Mouse (Mus musculus): ENCODE data around the gene Rhebl1. TPM values are rescaled to one million over a fixed set of nuclear protein-coding genes. Genes with fewer than 3 reads are reported as not detected.
"Not testable (repeated sequence)": the region's sequence is repeated elsewhere in the genome, so short reads cannot be mapped to it uniquely, and the experiment has no call there.

Rhebl1 gene
- polyA plus RNA-seq, 1 experiment from 2014 or later: 9.4 TPM

- H3K4me2 ChIP-seq (replicated peaks; ENCODE audit: low read depth): peak overlapping the region; percentile 76
- H3K4me3 ChIP-seq (ENCODE audit: low read depth, low read length): peak overlapping the region; percentile 66
- TF ChIP-seq CTCF (IDR thresholded peaks at IDR 0.05; ENCODE audit: low read depth): no peak
- no peaks in the 10 kb centered on the region for H3K27me3 ChIP-seq (replicated peaks; ENCODE audit: control insufficient read depth, insufficient read depth, low read length)
- ATAC-seq: peak; percentile 85
- H3K4me1 ChIP-seq (replicated peaks; ENCODE audit: control insufficient read depth, insufficient read depth, low read length): peaks cover 4% of the 10 kb centered on the region; the same call in 1 of the 2 replicates
- no peaks in the 10 kb centered on the region for H3K9me3 ChIP-seq (ENCODE audit: control insufficient read depth)
- under 1% methylated on average over 35 of the region's 35 CpGs for WGBS
- peak overlapping the region; percentile 70 for H3K27ac ChIP-seq (ENCODE audit: low read depth, low read length)
- H3K36me3 ChIP-seq (ENCODE audit: control insufficient read depth, insufficient read depth): peaks cover 9% of the 10 kb centered on the region; the same call in 1 of the 2 replicates
- peak overlapping the region; percentile 52 for H3K9ac ChIP-seq (ENCODE audit: low read depth, low read length)
Observed at GRCm38 (mm10) chr15:98933833-98934216, 39.5 kb upstream of the Rhebl1 start.

GRCm38 (mm10) chr15:98933004-98933671 is 38.8 kb upstream of the Rhebl1 start:
- Histone ChIP-seq H3K4me3 (ENCODE audit: low read depth, low read length) (peak overlapping the region; percentile 66), H3K4me2 (replicated peaks; ENCODE audit: low read depth) (peak overlapping the region; percentile 76), H3K9ac (ENCODE audit: low read depth, low read length) (peak overlapping the region; percentile 52; the same call in 1 of the 2 replicates)
- 10% methylated on average over 8 of the region's 9 CpGs for WGBS
- not testable (repeated sequence) for H3K36me3 ChIP-seq (ENCODE audit: control insufficient read depth, insufficient read depth); H3K27me3 ChIP-seq (replicated peaks; ENCODE audit: control insufficient read depth, insufficient read depth, low read length); H3K9me3 ChIP-seq (ENCODE audit: control insufficient read depth); H3K27ac ChIP-seq (ENCODE audit: low read depth, low read length); H3K4me1 ChIP-seq (replicated peaks; ENCODE audit: control insufficient read depth, insufficient read depth, low read length); ATAC-seq

GRCm38 (mm10) chr15:98930998-98931397 is 36.7 kb upstream of the Rhebl1 start:
- H3K27ac ChIP-seq (ENCODE audit: low read depth, low read length): no peak overlapping the region
- no peaks in the 10 kb centered on the region for H3K27me3 ChIP-seq (replicated peaks; ENCODE audit: control insufficient read depth, insufficient read depth, low read length)
- no peak overlapping the region for H3K4me2 ChIP-seq (replicated peaks; ENCODE audit: low read depth)
- H3K9me3 ChIP-seq (ENCODE audit: control insufficient read depth): no peaks in the 10 kb centered on the region
- H3K4me1 ChIP-seq (replicated peaks; ENCODE audit: control insufficient read depth, insufficient read depth, low read length): peaks cover 4% of the 10 kb centered on the region; the same call in 1 of the 2 replicates
- no peak overlapping the region for H3K9ac ChIP-seq (ENCODE audit: low read depth, low read length)
- H3K36me3 ChIP-seq (ENCODE audit: control insufficient read depth, insufficient read depth): peaks cover 9% of the 10 kb centered on the region; the same call in 1 of the 2 replicates
- 78% methylated on average over 3 of the region's 3 CpGs for WGBS
- no peak for ATAC-seq
- TF ChIP-seq CTCF (IDR thresholded peaks at IDR 0.05; ENCODE audit: low read depth): no peak
- no peak overlapping the region for H3K4me3 ChIP-seq (ENCODE audit: low read depth, low read length)

- no peak for TF ChIP-seq CTCF (IDR thresholded peaks at IDR 0.05; ENCODE audit: low read depth)
- no peak overlapping the region for H3K27ac ChIP-seq (ENCODE audit: low read depth, low read length)
- peaks cover 9% of the 10 kb centered on the region; the same call in 1 of the 2 replicates for H3K36me3 ChIP-seq (ENCODE audit: control insufficient read depth, insufficient read depth)
- no peak overlapping the region for H3K9ac ChIP-seq (ENCODE audit: low read depth, low read length)
- no peak overlapping the region for H3K4me2 ChIP-seq (replicated peaks; ENCODE audit: low read depth)
- ATAC-seq: no peak
- no peaks in the 10 kb centered on the region for H3K27me3 ChIP-seq (replicated peaks; ENCODE audit: control insufficient read depth, insufficient read depth, low read length)
- WGBS: 41% methylated on average over 8 of the region's 8 CpGs
- no peaks in the 10 kb centered on the region for H3K9me3 ChIP-seq (ENCODE audit: control insufficient read depth)
- H3K4me3 ChIP-seq (ENCODE audit: low read depth, low read length): no peak overlapping the region
- no peaks in the 10 kb centered on the region for H3K4me1 ChIP-seq (replicated peaks; ENCODE audit: control insufficient read depth, insufficient read depth, low read length)
Observed at GRCm38 (mm10) chr15:98930017-98930734, 35.8 kb upstream of the Rhebl1 start.

- Histone ChIP-seq H3K4me1 (replicated peaks; ENCODE audit: control insufficient read depth, insufficient read depth, low read length) (no peaks in the 10 kb centered on the region), H3K27me3 (replicated peaks; ENCODE audit: control insufficient read depth, insufficient read depth, low read length) (no peaks in the 10 kb centered on the region), H3K9ac (ENCODE audit: low read depth, low read length) (no peak overlapping the region), H3K4me2 (replicated peaks; ENCODE audit: low read depth) (0 out of 2 replicates have a peak overlapping the region, but pooled peaks have one; percentile 24), H3K9me3 (ENCODE audit: control insufficient read depth) (no peaks in the 10 kb centered on the region), H3K4me3 (ENCODE audit: low read depth, low read length) (no peak overlapping the region), H3K27ac (ENCODE audit: low read depth, low read length) (no peak overlapping the region), H3K36me3 (ENCODE audit: control insufficient read depth, insufficient read depth) (peaks cover 9% of the 10 kb centered on the region; the same call in 1 of the 2 replicates)
- WGBS: 14% methylated on average over 13 of the region's 13 CpGs
- peak; percentile 76 for ATAC-seq
- peak; percentile 88 for TF ChIP-seq CTCF (IDR thresholded peaks at IDR 0.05; ENCODE audit: low read depth)
Observed at GRCm38 (mm10) chr15:98928598-98929240, 34.4 kb upstream of the Rhebl1 start.

- Histone ChIP-seq H3K36me3 (ENCODE audit: control insufficient read depth, insufficient read depth) (peaks cover 9% of the 10 kb centered on the region; the same call in 1 of the 2 replicates), H3K4me3 (ENCODE audit: low read depth, low read length) (no peak overlapping the region), H3K9me3 (ENCODE audit: control insufficient read depth) (no peaks in the 10 kb centered on the region), H3K4me1 (replicated peaks; ENCODE audit: control insufficient read depth, insufficient read depth, low read length) (no peaks in the 10 kb centered on the region), H3K9ac (ENCODE audit: low read depth, low read length) (no peak overlapping the region), H3K27ac (ENCODE audit: low read depth, low read length) (peak overlapping the region; percentile 41; the same call in 1 of the 2 replicates), H3K4me2 (replicated peaks; ENCODE audit: low read depth) (no peak overlapping the region), H3K27me3 (replicated peaks; ENCODE audit: control insufficient read depth, insufficient read depth, low read length) (no peaks in the 10 kb centered on the region)
- 63% methylated on average over 5 of the region's 5 CpGs for WGBS
- no peak for TF ChIP-seq CTCF (IDR thresholded peaks at IDR 0.05; ENCODE audit: low read depth)
- no peak for ATAC-seq
Observed at GRCm38 (mm10) chr15:98927566-98927965, 33.2 kb upstream of the Rhebl1 start.

All from intestine, postnatal 0 days (tissue).